Mouse (Mus musculus) cerebellum, adult 2 months (tissue): Measurements from ENCODE around the gene Capn15.

Source experiments
- CTCF ChIP-seq: fragments of 200-500 bp; IDR thresholded peaks from 2 replicates; pipeline ENCODE4 v1.5.1; 2011; ENCODE audit warnings: low read depth, mild to moderate bottlenecking, control low read depth, low read length, moderate library complexity, borderline replicate concordance; ENCODE audit not compliant: insufficient read depth
- POLR2A ChIP-seq: fragments of 200-500 bp; IDR thresholded peaks from 2 replicates; pipeline ENCODE4 v1.6.1; 2011; ENCODE audit warnings: low read length, control low read depth, borderline replicate concordance; ENCODE audit not compliant: insufficient read depth

GRCm38 (mm10) chr17:26023966-26024365 lies 38.4 kb upstream of the Capn15 start:
- TF ChIP-seq CTCF, result no peak
- TF ChIP-seq POLR2A, result no peak
